Mouse (Mus musculus) thymus, postnatal 4 days (tissue): ENCODE data around the gene Zfp644.
A peak's percentile ranks its signal among the peaks of the same experiment; 100 is the strongest.

Experiments
- DNase-seq: peaks from one replicate; pipeline ENCODE4 v3.0.0; 2021

The Zfp644 gene

GRCm38 (mm10) chr5:106652790-106653328 is 44.2 kb downstream of the Zfp644 start:
- no peak for DNase-seq

GRCm38 (mm10) chr5:106652220-106652753 is 44.8 kb downstream of the Zfp644 start:
- no peak for DNase-seq

GRCm38 (mm10) chr5:106649995-106650394 is 47.1 kb downstream of the Zfp644 start:
- no peak for DNase-seq

GRCm38 (mm10) chr5:106649441-106649840 is 47.6 kb downstream of the Zfp644 start:
- DNase-seq, result no peak

GRCm38 (mm10) chr5:106643434-106643833 is 53.7 kb downstream of the Zfp644 start:
- DNase-seq, result no peak

- no peak for DNase-seq
Observed at GRCm38 (mm10) chr5:106641876-106642275, 55.2 kb downstream of the Zfp644 start.

GRCm38 (mm10) chr5:106640235-106640809 is 56.8 kb downstream of the Zfp644 start:
- no peak for DNase-seq

- no peak for DNase-seq
Observed at GRCm38 (mm10) chr5:106639627-106640026, 57.5 kb downstream of the Zfp644 start.

GRCm38 (mm10) chr5:106636423-106636946 is 60.6 kb downstream of the Zfp644 start:
- no peak for DNase-seq

GRCm38 (mm10) chr5:106628369-106629149 is 68.5 kb downstream of the Zfp644 start:
- no peak for DNase-seq

- DNase-seq, result no peak
Observed at GRCm38 (mm10) chr5:106623337-106623736, 73.8 kb downstream of the Zfp644 start.

GRCm38 (mm10) chr5:106622193-106622592 is 74.9 kb downstream of the Zfp644 start:
- no peak for DNase-seq

- DNase-seq, result no peak
Observed at GRCm38 (mm10) chr5:106620446-106620845, 76.6 kb downstream of the Zfp644 start.

GRCm38 (mm10) chr5:106615006-106615405 is 82.1 kb downstream of the Zfp644 start:
- no peak for DNase-seq

- no peak for DNase-seq
Observed at GRCm38 (mm10) chr5:106614570-106614969, 82.5 kb downstream of the Zfp644 start.

GRCm38 (mm10) chr5:106612151-106612550 is 84.9 kb downstream of the Zfp644 start:
- no peak for DNase-seq

GRCm38 (mm10) chr5:106608798-106609197 is 88.3 kb downstream of the Zfp644 start, which contains the start of gene Gm17304:
Gene Gm17304, plus strand, starts transcription at chr5:106609098.
- no peak for DNase-seq

- no peak for DNase-seq
Observed at GRCm38 (mm10) chr5:106607081-106607480, 90.0 kb downstream of the Zfp644 start.

GRCm38 (mm10) chr5:106605096-106605495 is 92.0 kb downstream of the Zfp644 start:
- DNase-seq, result no peak

GRCm38 (mm10) chr5:106604381-106604780 is 92.7 kb downstream of the Zfp644 start:
- no peak for DNase-seq

GRCm38 (mm10) chr5:106599482-106599881 is 97.6 kb downstream of the Zfp644 start:
- DNase-seq, result no peak

- no peak for DNase-seq
Observed at GRCm38 (mm10) chr5:106597472-106597871, 99.6 kb downstream of the Zfp644 start.

GRCm38 (mm10) chr5:106594388-106594787 is 102.7 kb downstream of the Zfp644 start:
- DNase-seq, result peak; percentile 15

- no peak for DNase-seq
Observed at GRCm38 (mm10) chr5:106590686-106591085, 106.4 kb downstream of the Zfp644 start.
